Mouse (Mus musculus) mouse trophoblast stem cell (cell line): ENCODE results near the gene Smagp.
"Not testable (repeated sequence)": the region's sequence is repeated elsewhere in the genome, so short reads cannot be mapped to it uniquely, and the experiment has no call there.

Source experiments
- in situ Hi-C, 2 experiments: fragments of 300-500 bp; cut with MseI, MboI; formaldehyde crosslinking; loops; 2 replicates in 1 of 2; 3 replicates in 1 of 2; pipeline ENCODE4 v1.15.1; 2025

Gene Smagp

GRCm38 (mm10) chr15:100627774-100628370, 8.9 kb downstream of the Smagp start:
- in situ Hi-C loops: no loop called here

GRCm38 (mm10) chr15:100627287-100627686, 9.5 kb downstream of the Smagp start:
- in situ Hi-C loops: no loop called here

- in situ Hi-C loops: no loop called here
These were observed 12.3 kb downstream of the Smagp start for GRCm38 (mm10) chr15:100624435-100624834.

GRCm38 (mm10) chr15:100623754-100624153, 13.0 kb downstream of the Smagp start:
- in situ Hi-C loops: no loop called here

GRCm38 (mm10) chr15:100622164-100622563, 14.6 kb downstream of the Smagp start:
- in situ Hi-C loops: no loop called here

GRCm38 (mm10) chr15:100621671-100622070, 15.1 kb downstream of the Smagp start:
- in situ Hi-C loops: not testable (repeated sequence)

- in situ Hi-C loops: no loop called here
These were observed 17.5 kb downstream of the Smagp start for GRCm38 (mm10) chr15:100619200-100619599.

- in situ Hi-C loops: no loop called here
These were observed 20.5 kb downstream of the Smagp start for GRCm38 (mm10) chr15:100616221-100616620.

- in situ Hi-C loops: no loop called here
These were observed 20.9 kb downstream of the Smagp start for GRCm38 (mm10) chr15:100615825-100616220.

- in situ Hi-C loops: no loop called here
These were observed 21.5 kb downstream of the Smagp start, which contains the start of gene Dazap2 for GRCm38 (mm10) chr15:100614996-100615824. Gene Dazap2 (plus strand): TSS chr15:100615349.

- in situ Hi-C loops: no loop called here
These were observed 22.3 kb downstream of the Smagp start for GRCm38 (mm10) chr15:100614218-100614995.

- in situ Hi-C loops: no loop called here
These were observed 23.2 kb downstream of the Smagp start for GRCm38 (mm10) chr15:100613584-100613983.

- in situ Hi-C loops: no loop called here
These were observed 24.3 kb downstream of the Smagp start for GRCm38 (mm10) chr15:100612432-100612831.

- in situ Hi-C loops: no loop called here
These were observed 24.8 kb downstream of the Smagp start for GRCm38 (mm10) chr15:100611951-100612350.

- in situ Hi-C loops: not testable (repeated sequence)
These were observed 30.1 kb downstream of the Smagp start for GRCm38 (mm10) chr15:100606677-100607076.

- in situ Hi-C loops: no loop called here
These were observed 35.1 kb downstream of the Smagp start for GRCm38 (mm10) chr15:100601669-100602068.

- in situ Hi-C loops: no loop called here
These were observed 36.0 kb downstream of the Smagp start for GRCm38 (mm10) chr15:100600696-100601272.

- in situ Hi-C loops: no loop called here
These were observed 36.6 kb downstream of the Smagp start for GRCm38 (mm10) chr15:100600047-100600695.

GRCm38 (mm10) chr15:100599276-100600046, 37.3 kb downstream of the Smagp start, which contains the start of gene Pou6f1:
Gene Pou6f1 (minus strand): TSS chr15:100599984.
- in situ Hi-C loops: no loop called here

- in situ Hi-C loops: no loop called here
These were observed 37.9 kb downstream of the Smagp start for GRCm38 (mm10) chr15:100598883-100599275.
